Mouse (Mus musculus): ENCODE measurements around the gene St3gal5.
"Not testable (repeated sequence)": the region's sequence is repeated elsewhere in the genome, so short reads cannot be mapped to it uniquely, and the experiment has no call there.

Gene St3gal5

DNA sequence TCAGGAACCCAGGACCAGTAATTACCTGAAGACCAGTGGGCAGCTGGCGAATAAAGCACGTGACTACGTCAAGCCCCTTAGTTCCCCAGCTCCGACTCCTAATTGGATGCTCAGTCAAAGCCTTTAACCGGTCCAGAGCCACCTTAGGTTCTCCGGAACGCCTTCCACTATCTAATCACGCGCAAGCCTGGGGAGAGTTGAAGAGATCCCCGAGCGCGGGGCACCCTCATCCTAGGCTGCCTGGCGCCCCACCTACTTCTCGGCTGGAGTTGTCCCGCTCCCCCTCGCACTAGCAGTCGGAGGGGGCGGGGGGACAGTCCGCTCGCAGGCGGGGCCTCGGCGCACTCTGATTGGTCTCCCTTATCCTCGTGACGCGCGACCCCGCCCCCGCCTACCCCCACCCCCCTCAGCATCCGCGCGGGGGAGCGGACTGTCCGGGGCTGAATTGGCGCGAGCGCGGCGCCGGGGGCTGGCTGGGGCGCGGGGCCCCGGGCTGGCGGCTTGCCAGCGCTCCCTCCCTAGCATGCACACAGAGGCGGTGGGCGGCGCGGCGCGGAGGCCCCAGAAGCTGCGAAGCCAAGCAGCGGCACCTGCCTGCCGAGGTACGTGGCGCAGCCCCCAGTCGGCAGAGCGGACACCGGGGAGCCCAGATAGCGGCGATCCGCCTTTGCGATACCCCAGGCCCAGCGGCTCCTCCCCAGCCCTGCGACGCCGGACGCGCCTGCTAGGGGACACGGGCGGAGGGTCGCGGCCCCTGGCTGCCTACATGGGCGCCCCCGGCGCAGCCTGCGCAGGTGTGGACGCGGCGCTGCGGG, at the start of gene St3gal5:
TSS of gene St3gal5 (plus strand) at position 412 of the 815 bp plus-strand sequence.
- peak; percentile 91 for DNase-seq (ENCODE audit: low spot score)

- DNase-seq (ENCODE audit: low spot score): no peak
Observed at GRCm38 (mm10) chr6:72048643-72049042, 48.7 kb upstream of the St3gal5 start.

DNA sequence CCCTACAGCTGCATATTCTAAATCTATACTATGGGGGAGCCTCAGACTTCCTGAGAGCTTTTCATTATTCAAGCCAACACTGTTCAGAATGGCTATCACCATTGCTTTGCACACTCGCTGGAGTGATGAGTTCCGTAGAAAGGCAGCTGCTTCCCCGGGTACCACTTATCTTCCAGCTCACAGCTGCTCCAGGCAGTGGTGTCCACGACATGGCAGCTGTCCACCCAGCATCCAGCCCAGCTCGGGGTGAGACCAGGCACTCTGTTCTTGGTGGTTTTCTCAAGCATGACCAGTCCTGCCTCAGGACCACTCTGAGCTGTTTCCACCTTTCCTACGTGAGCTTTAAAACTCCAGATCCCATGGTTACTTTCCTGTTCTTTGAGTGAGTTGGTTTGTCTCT, 47.5 kb upstream of the St3gal5 start:
- no peak for DNase-seq (ENCODE audit: low spot score)

- no peak for DNase-seq (ENCODE audit: low spot score)
Observed at GRCm38 (mm10) chr6:72050827-72051226, 46.6 kb upstream of the St3gal5 start.

DNA sequence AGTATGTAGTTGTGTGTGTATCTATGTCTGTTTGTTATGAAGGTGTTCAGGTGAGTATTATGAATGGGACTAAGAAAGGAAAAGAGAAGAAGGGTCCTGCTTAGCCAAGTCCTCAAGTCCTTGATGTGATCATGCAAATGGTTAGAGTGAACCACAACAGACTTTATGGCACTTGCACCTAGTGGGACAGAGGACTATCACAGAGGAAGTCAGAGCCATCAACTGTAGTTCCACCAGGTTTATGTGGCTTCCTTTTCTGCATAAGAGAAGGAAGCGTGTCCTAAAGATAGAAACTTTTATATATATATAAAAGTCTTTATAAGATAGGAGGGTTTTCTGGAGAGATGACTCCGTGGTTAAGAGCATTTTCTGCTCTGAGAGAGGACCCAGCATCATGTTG, 46.1 kb upstream of the St3gal5 start:
- DNase-seq (ENCODE audit: low spot score): no peak

- no peak for DNase-seq (ENCODE audit: low spot score)
Observed at GRCm38 (mm10) chr6:72051757-72052156, 45.6 kb upstream of the St3gal5 start.

- DNase-seq (ENCODE audit: low spot score): no peak
Observed at GRCm38 (mm10) chr6:72056548-72056947, 40.8 kb upstream of the St3gal5 start.

DNA sequence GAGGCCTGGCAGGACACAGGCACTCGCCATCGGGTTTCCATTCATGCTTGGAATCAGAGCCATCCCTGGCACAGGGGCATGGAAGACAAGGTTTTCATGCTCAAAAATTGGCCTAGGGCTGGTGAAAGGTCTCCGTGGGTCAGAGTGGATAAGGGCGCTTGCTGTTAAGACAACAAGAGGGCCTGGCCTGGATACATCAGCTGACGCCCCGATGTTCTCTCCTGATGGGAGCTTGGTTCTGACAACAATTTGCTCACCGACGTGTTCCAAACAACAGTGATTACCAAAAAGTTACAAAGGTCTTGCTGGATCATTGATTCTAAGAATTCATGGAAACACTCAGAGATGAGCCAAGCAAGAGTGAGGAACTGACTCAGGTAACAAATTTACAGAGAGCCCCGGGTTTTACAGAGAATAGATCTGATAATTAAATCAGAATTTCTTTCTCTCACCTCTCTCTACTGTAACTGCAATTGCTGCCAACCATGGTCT, 38.9 kb upstream of the St3gal5 start:
- DNase-seq (ENCODE audit: low spot score): no peak

- not testable (repeated sequence) for DNase-seq (ENCODE audit: low spot score)
Observed at GRCm38 (mm10) chr6:72060677-72061076, 36.7 kb upstream of the St3gal5 start.

- no peak for DNase-seq (ENCODE audit: low spot score)
Observed at GRCm38 (mm10) chr6:72063718-72064117, 33.7 kb upstream of the St3gal5 start.

DNA sequence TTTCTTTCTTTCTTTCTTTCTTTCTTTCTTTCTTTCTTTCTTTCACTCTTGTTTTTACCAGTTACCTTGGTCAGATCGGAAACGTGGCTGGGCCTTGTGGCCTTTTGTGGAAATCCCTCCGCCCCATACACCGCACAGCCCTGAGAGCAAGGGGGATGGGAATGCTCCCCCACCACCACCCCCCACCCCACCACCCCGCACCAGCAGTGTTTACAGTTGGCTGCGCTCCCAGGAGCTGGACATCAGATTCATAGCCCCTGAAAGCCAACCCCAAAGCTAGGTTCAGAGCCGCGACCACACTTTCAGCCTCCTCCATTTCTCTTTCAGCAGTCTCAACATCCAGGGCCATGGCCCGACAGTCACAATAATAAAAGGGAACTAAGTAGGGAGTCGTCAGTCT, 31.4 kb upstream of the St3gal5 start:
- no peak for DNase-seq (ENCODE audit: low spot score)

GRCm38 (mm10) chr6:72068436-72068835, 29.0 kb upstream of the St3gal5 start:
- peak; percentile 22 for DNase-seq (ENCODE audit: low spot score)

- DNase-seq (ENCODE audit: low spot score): no peak
Observed at GRCm38 (mm10) chr6:72071281-72071870, 26.0 kb upstream of the St3gal5 start.

GRCm38 (mm10) chr6:72073781-72074180, 23.6 kb upstream of the St3gal5 start:
- DNase-seq (ENCODE audit: low spot score): no peak

GRCm38 (mm10) chr6:72076512-72076911, 20.9 kb upstream of the St3gal5 start:
- no peak for DNase-seq (ENCODE audit: low spot score)

DNA sequence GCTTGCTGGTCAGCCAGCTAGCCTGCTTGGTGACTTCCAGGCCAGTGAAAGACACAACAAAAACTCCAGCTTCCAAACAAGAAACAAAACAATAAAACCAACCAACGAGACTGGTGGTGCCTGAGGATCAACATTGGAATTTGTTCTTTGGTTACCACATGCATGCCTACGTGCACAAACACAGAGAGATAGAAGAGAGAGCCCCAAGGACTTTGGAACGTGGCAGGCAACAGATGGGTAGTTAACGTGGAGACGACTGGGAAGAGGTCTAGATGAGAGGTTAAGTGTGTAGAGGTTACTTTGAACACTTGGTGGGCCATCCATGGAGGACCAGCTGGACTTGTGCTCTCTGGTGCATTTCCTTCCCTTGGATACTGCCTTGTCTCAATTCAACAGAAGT, 19.2 kb upstream of the St3gal5 start:
- DNase-seq (ENCODE audit: low spot score): no peak

GRCm38 (mm10) chr6:72081318-72082024, 15.9 kb upstream of the St3gal5 start:
- no peak for DNase-seq (ENCODE audit: low spot score)

GRCm38 (mm10) chr6:72087402-72087801, 10.0 kb upstream of the St3gal5 start:
- no peak for DNase-seq (ENCODE audit: low spot score)

- DNase-seq (ENCODE audit: low spot score): no peak
Observed at GRCm38 (mm10) chr6:72089865-72090264, 7.5 kb upstream of the St3gal5 start.

DNA sequence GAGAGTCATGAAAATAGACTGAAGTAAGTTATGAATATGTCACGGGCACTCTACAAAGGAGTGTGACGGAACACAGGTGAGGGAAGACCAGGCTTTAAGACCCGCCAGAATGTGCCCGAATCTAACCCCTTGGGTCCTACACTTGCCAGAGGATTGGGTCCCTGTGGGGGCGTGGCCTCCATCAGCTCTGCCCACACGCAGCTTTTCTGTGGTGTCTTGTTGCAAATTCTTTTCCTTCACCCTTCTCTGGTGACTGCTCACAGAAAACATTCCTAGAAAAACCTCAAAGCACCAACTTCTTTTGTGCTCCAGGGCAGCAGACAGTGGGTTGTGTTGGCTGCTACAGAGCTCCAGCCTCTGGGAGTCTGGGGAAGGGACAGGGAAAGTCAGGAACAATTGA, 6.4 kb upstream of the St3gal5 start:
- no peak for DNase-seq (ENCODE audit: low spot score)

DNA sequence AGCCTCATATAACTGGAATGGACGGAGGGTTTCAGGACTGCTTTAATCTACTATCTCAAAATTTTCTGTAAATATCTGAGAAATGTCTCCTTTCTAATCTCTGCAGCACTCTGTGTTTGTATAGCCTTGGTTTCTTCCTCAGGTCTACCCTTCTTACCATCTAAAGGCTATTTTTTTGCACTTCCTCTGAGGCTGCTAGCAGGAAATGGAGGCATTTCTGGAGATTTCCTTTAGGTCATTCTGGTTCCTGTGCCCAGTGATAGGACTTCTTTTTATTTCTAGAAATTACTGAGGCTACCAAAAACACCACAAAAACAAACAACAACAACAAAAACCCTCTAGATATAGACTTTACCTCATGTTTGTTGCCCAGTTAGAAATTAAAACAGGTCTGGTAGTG, 4.3 kb upstream of the St3gal5 start:
- no peak for DNase-seq (ENCODE audit: low spot score)

DNA sequence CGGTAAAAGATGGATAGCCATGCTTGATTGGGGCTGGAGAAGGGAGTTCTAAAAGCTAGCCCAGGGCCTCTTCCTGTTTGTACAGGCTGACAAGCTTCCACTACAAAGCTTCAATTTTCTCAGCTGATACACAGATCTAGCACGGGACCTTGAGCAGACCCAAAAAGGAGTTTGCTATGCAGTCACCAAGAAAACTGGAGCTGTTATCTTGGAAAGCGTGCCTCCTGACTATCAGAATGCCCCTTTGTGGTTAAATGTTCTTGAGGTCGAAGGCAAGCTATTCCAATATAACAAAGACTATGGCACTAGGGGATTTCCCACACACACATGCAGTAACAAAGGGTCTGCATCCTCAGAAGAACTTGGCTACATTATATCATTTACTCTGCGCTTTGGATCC, 1.2 kb upstream of the St3gal5 start:
- DNase-seq (ENCODE audit: low spot score): no peak

GRCm38 (mm10) chr6:72096669-72097068, 723 bp upstream of the St3gal5 start:
- no peak for DNase-seq (ENCODE audit: low spot score)
